Mouse (Mus musculus): Measurements from ENCODE around the gene Rnf225. TPM values are rescaled to one million over a fixed set of nuclear protein-coding genes. Genes with fewer than 3 reads are reported as not detected.
"Not testable (repeated sequence)": the region's sequence is repeated elsewhere in the genome, so short reads cannot be mapped to it uniquely, and the experiment has no call there.

Gene Rnf225
- polyA plus RNA-seq, 1 experiment from 2014 or later, result 0.83 TPM

DNA sequence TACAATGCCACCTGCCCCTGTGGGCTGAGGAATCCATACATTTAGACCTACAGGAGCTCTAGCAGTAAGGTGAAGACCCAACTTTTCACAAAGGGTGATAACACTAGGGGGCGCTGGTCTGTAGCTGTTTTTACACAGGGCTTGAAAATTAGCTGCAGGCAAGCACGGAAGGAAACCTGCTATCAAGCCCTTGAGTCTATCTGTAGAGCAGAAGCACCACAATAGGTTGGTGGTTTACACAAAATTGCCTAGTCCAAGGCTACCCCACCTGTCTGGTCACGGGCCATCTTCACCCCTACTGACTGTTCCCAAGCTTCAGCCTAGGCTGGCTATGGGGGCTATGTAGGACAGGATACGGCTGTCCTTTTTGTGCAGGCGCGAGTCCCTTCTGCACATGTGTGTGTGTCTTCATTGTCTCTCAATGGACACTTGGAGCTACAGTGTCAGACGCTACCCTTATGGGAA is 17.7 kb upstream of the Rnf225 start:
- Histone ChIP-seq H3K36me3 (replicated peaks) (peaks cover 44% of the 10 kb centered on the region), H3K9me3 (no peaks in the 10 kb centered on the region), H3K27me3 (no peaks in the 10 kb centered on the region), H3K4me3 (replicated peaks) (peak overlapping the region; percentile 46), H3K9ac (no peak overlapping the region), H3K4me1 (0 out of 2 replicates have a peak, but pooled peaks cover 5% of the 10 kb centered on the region), H3K4me2 (peak overlapping the region; percentile 59), H3K27ac (peak overlapping the region; percentile 81; the same call in 1 of the 2 replicates)
- WGBS, result 38% methylated on average over 7 of the region's 7 CpGs
- ATAC-seq (ENCODE audit: low FRiP score), result peak; percentile 56

DNA sequence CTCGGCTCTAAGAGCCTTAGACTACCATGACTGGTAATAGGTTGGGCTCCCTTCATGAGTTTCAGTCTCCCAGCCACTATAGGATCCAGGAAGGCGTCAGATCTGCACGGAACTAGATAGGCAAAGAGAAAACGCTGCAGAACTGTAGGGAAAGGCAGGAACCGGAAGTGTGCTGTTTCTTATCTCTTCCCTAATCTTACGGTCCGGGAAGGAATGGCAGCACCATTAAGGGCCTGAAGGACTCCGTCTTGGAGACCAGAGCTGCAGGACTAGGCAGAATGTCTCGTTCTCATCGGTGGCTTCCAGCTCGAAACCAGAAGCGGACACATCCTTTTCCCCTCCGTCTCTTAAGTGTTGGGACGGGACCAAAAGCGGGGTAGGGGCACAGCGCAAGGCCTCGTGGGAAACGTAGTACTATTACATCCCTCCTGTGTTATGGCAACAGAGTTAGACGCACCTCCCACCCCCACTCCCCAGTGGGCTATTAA is 17.0 kb upstream of the Rnf225 start:
- Histone ChIP-seq H3K4me2 (peak overlapping the region; percentile 59), H3K27ac (peak overlapping the region; percentile 81), H3K9me3 (no peaks in the 10 kb centered on the region), H3K9ac (peak overlapping the region; percentile 55), H3K36me3 (replicated peaks) (peaks cover 38% of the 10 kb centered on the region), H3K4me3 (replicated peaks) (peak overlapping the region; percentile 46), H3K27me3 (no peaks in the 10 kb centered on the region), H3K4me1 (0 out of 2 replicates have a peak, but pooled peaks cover 5% of the 10 kb centered on the region)
- WGBS, result 12% methylated on average over 19 of the region's 19 CpGs
- peak; percentile 76 for ATAC-seq (ENCODE audit: low FRiP score)

DNA sequence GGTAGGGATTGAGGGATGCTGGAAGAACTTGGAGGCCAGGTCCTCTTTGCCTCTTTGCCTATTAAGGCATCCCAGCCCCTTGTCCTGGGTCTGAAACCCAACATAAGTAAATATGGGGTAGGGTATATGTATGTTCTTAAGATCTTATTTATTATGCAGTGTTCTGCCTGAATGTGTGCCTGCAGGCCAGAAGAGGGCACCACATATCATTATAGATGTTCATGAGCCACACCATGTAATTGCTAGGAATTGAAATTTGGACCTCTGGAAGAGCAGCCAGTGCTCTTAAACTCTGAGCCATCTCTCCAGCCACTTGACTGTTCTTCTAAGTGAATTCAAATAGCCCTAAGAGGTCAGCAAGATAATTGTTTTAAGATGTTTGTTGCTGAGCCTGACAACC is 13.7 kb upstream of the Rnf225 start:
- Histone ChIP-seq H3K9ac (no peak overlapping the region), H3K9me3 (no peaks in the 10 kb centered on the region), H3K4me2 (no peak overlapping the region), H3K4me1 (0 out of 2 replicates have a peak, but pooled peaks cover 5% of the 10 kb centered on the region), H3K4me3 (replicated peaks) (no peak overlapping the region), H3K27ac (no peak overlapping the region), H3K27me3 (no peaks in the 10 kb centered on the region), H3K36me3 (replicated peaks) (peaks cover 5% of the 10 kb centered on the region)
- no peak for ATAC-seq (ENCODE audit: low FRiP score)

DNA sequence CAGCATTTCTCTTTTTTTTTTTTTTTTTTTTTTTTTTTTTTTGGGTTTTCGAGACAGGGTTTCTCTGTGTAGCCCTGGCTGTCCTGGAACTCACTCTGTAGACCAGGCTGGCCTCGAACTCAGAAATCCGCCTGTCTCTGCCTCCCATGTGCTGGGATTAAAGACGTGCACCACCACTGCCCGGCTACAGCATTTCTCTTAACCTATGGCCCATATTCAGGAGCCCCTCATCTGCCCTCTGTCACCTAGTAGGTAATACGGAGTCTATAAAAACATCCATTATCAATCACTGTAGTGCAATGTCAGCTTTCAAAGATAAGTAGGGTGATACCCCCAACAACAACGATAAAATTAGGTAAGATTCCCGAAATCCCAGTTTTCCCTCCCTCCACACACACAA is 6.7 kb upstream of the Rnf225 start:
- 0 out of 2 replicates have a peak overlapping the region, but pooled peaks have one; percentile 82 for H3K4me2 ChIP-seq
- 95% methylated on average over 7 of the region's 8 CpGs for WGBS
- H3K36me3 ChIP-seq (replicated peaks), result peaks cover 26% of the 10 kb centered on the region
- H3K9ac ChIP-seq; H3K9me3 ChIP-seq; H3K27me3 ChIP-seq; ATAC-seq (ENCODE audit: low FRiP score); H3K27ac ChIP-seq; H3K4me3 ChIP-seq (replicated peaks): not testable (repeated sequence)
- H3K4me1 ChIP-seq, result peaks cover 18% of the 10 kb centered on the region

DNA sequence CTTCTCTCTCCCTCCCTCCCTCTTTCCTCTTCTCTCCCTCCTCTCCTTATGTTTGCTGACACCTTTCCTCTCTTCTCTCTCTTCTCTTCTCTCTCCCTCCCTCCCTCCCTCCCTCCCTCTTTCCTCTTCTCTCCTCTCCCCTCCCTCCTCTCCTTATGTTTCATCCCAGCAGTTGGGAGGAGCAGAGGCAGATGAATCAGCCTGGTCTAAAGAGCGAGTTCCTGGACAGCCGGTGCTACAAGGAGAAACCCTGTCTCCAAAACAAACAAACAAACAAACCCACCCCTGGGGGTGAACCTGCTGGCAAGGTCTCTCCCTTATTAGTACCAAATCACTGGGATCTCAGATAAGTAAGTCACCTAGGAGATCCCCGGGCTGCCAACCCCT is 5.9 kb upstream of the Rnf225 start:
- ATAC-seq (ENCODE audit: low FRiP score), result peak; percentile 0; the same call in 1 of the 2 replicates
- H3K27me3 ChIP-seq, result peaks cover 11% of the 10 kb centered on the region
- peak overlapping the region; percentile 80 for H3K9ac ChIP-seq
- 0% methylated on average over 3 of the region's 3 CpGs for WGBS
- no peaks in the 10 kb centered on the region for H3K9me3 ChIP-seq
- H3K36me3 ChIP-seq (replicated peaks), result peaks cover 34% of the 10 kb centered on the region
- peaks cover 18% of the 10 kb centered on the region for H3K4me1 ChIP-seq
- peak overlapping the region; percentile 89 for H3K27ac ChIP-seq
- peak overlapping the region; percentile 82 for H3K4me2 ChIP-seq
- peak overlapping the region; percentile 88 for H3K4me3 ChIP-seq (replicated peaks)

DNA sequence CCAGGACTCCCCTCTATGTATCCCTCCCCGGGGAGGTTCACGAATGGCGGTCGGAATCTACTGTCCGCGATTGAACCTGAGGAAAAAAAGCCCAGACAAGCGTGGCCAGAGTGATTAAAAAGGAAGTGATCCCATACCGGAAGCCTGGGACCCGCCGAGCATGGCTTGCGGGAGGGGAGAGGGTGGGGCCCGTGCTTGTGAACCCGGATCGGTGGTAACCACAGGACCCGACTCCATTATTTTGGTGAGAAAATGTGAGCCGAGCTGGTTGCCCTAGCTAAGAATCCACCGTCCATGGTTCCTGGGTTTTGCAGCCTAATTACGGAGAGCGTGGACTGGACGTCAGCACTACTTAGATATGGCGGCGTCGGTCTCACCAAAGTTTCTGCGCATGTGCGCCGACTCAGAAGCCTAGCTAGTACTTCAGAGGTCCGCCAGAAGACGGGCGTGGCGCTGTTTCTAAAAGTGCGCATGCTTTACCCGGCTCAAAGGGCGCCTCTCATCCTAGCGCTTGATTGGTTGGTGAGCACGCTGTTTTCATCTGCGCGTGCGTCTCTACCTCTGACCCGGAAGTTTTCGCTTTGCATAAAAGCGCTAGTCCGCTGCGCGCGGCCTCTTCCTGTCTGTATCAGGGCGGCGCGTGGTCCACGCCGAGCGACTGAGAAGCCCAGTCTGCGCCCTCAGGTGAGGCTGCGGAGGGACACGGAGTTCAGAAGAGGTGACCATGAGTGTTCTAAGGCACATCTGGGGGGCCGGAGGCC is 5.3 kb upstream of the Rnf225 start, which contains the start of gene Rps5:
TSS of gene Rps5 (plus strand) at position 586 of the 761 bp plus-strand sequence.
- Histone ChIP-seq H3K27ac (peak within 1 kb of the TSS; percentile 89), H3K4me1 (peaks cover 18% of the 10 kb centered on the region), H3K9me3 (no peaks in the 10 kb centered on the region), H3K27me3 (peaks cover 17% of the 10 kb centered on the region), H3K9ac (peak within 1 kb of the TSS; percentile 83), H3K4me2 (peak within 1 kb of the TSS; percentile 93), H3K4me3 (replicated peaks) (peak within 1 kb of the TSS; percentile 88), H3K36me3 (replicated peaks) (peaks cover 40% of the 10 kb centered on the region)
- under 1% methylated on average over 55 of the region's 55 CpGs for WGBS
- peak; percentile 99 for ATAC-seq (ENCODE audit: low FRiP score)

DNA sequence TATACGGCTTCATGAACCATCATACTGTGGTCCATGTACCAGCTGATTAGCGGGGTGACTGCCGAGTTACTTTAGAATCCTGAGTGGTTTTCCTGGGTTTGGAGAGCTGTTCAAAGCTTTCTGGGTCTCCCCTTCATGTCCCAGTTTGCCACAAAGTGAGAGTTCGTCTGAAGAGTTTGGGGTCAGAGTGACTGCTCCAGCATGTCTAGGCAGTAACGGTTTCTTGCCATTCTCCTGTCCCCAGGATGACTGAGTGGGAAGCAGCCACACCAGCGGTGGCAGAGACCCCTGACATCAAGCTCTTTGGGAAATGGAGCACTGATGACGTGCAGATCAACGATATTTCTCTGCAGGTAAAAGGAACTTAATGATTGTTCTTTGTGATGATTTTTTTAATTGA is 4.5 kb upstream of the Rnf225 start:
- H3K4me2 ChIP-seq, result peak overlapping the region; percentile 93
- WGBS, result 4% methylated on average over 8 of the region's 8 CpGs
- 0 out of 2 replicates have a peak overlapping the region, but pooled peaks have one; percentile 19 for H3K27ac ChIP-seq
- peaks cover 45% of the 10 kb centered on the region for H3K36me3 ChIP-seq (replicated peaks)
- peak overlapping the region; percentile 83 for H3K9ac ChIP-seq
- H3K4me1 ChIP-seq, result peaks cover 19% of the 10 kb centered on the region
- H3K4me3 ChIP-seq (replicated peaks), result peak overlapping the region; percentile 88
- peaks cover 25% of the 10 kb centered on the region for H3K27me3 ChIP-seq
- H3K9me3 ChIP-seq, result no peaks in the 10 kb centered on the region
- ATAC-seq (ENCODE audit: low FRiP score), result 0 out of 2 replicates have a peak, but pooled peaks have one; percentile 0

DNA sequence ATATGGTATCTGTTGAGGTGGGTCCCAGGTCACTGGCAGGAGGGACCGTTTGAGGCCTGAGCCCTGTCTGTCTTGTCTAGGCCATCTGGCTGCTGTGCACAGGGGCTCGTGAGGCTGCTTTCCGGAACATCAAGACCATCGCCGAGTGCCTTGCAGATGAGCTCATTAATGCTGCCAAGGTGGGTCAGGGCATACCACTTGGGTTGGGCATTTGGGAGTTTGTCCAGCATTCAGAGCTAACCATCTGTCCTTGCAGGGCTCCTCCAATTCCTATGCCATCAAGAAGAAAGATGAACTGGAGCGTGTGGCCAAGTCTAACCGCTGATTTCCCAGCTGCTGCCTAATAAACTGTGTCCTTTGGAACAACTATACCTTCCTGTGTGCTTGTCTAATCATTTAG is 900 bp upstream of the Rnf225 start:
- peaks cover 49% of the 10 kb centered on the region for H3K36me3 ChIP-seq (replicated peaks)
- no peak overlapping the region for H3K4me2 ChIP-seq
- no peaks in the 10 kb centered on the region for H3K9me3 ChIP-seq
- WGBS, result 84% methylated on average over 7 of the region's 7 CpGs
- no peak for ATAC-seq (ENCODE audit: low FRiP score)
- H3K4me1 ChIP-seq, result peaks cover 22% of the 10 kb centered on the region
- H3K9ac ChIP-seq, result no peak overlapping the region
- H3K27me3 ChIP-seq, result peaks cover 42% of the 10 kb centered on the region
- H3K4me3 ChIP-seq (replicated peaks), result no peak overlapping the region
- no peak overlapping the region for H3K27ac ChIP-seq

DNA sequence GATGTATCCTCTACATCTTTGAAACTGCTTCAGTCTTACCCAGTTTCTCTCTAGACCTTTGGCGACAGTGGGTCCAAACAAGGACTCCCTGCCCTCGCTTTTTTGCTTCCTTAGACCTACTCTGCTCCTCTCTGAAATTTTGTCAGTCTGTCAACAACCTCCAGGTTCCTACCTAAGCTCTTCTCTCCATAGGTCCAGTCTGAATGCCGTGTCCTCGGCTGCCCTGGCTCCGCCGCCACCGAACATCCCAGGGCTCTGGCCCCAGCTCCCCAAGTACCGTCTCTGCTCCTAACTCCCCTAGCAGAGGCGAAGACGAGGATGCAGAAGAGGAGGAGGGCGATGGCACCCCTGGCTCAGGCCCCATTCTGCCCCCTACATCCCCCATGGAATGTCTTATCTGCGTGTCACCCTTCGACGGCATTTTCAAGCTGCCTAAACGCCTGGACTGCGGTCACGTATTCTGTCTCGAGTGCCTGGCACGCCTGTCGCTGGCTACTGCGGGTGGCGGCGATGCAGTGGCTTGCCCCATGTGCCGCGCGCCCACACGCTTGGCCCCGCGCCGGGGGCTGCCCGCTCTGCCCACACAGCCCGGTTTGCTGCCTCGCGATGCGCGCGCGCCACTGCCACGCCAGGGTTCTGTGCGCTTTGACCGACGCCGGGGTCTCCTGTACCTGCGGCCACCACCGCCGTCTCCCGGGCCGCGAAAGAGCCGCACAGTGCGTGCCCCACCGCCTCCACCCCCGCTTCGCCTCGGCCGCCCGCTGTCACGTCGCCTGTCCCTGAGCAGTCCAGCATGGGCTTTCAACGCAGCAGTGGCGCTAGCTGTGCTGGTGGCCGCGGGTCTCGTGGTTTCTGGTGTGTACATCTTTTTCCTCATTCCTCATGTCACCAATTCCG is 725 bp downstream of the Rnf225 start:
- H3K36me3 ChIP-seq (replicated peaks), result peaks cover 48% of the 10 kb centered on the region
- H3K4me3 ChIP-seq (replicated peaks), result peak overlapping the region; percentile 18
- H3K27ac ChIP-seq, result no peak overlapping the region
- peak overlapping the region; percentile 33; the same call in 1 of the 2 replicates for H3K9ac ChIP-seq
- H3K4me1 ChIP-seq, result peaks cover 19% of the 10 kb centered on the region
- peak; percentile 31; the same call in 1 of the 2 replicates for ATAC-seq (ENCODE audit: low FRiP score)
- WGBS, result 5% methylated on average over 61 of the region's 65 CpGs
- peak overlapping the region; percentile 50 for H3K4me2 ChIP-seq
- H3K9me3 ChIP-seq, result no peaks in the 10 kb centered on the region
- H3K27me3 ChIP-seq, result peaks cover 42% of the 10 kb centered on the region

DNA sequence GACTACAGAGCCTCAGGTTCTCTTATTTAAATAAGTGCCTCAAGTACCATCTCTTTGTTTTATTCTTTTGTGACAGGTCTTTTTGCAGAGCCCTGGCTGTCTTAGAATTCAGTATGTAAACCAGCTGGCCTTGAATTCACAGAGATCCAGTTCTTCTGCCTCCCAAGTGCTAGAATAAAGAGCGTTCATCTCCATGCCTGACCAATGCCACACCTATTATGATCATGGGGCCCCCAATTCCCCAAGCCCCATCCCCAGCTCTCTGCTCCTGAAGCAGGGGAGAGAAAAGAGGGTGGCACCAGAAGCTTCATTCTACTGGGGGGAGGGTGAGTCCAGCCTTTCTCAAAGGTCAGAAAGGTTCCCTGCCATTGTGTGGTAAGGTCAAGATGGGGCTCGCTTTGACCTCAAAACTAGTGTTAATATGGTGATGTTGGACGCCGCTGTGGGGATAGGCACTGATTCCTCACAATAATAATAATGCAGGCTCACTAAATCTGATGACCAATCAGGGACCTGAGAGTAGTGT is 6.5 kb downstream of the Rnf225 start:
- H3K9me3 ChIP-seq, result no peaks in the 10 kb centered on the region
- H3K4me3 ChIP-seq (replicated peaks), result no peak overlapping the region
- H3K27me3 ChIP-seq, result peaks cover 10% of the 10 kb centered on the region
- no peak overlapping the region for H3K4me2 ChIP-seq
- H3K27ac ChIP-seq, result no peak overlapping the region
- 0 out of 2 replicates have a peak, but pooled peaks cover 4% of the 10 kb centered on the region for H3K36me3 ChIP-seq (replicated peaks)
- WGBS, result 65% methylated on average over 4 of the region's 4 CpGs
- no peak overlapping the region for H3K9ac ChIP-seq
- ATAC-seq (ENCODE audit: low FRiP score), result no peak
- no peaks in the 10 kb centered on the region for H3K4me1 ChIP-seq

DNA sequence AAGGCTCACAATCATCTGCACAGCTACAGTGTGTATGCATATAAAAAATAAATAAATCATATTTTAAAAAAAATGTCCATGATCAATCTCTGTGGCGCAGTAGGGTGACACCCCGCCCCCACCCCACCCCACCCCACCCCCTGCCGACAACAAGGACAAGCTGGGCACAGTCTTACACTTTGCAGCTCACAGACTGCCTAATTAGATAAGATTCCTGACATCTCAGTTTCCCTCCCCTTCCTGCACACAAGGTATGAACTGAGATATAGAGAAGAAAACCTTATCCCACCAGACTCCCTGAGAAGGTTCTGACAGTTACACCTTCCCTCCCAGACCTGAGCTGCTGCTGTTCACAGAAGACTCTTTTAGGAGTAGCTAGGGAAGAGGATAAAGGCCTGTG is 7.6 kb downstream of the Rnf225 start:
- no peak overlapping the region for H3K4me3 ChIP-seq (replicated peaks)
- H3K27me3 ChIP-seq, result peaks cover 3% of the 10 kb centered on the region; the same call in 1 of the 2 replicates
- no peaks in the 10 kb centered on the region for H3K4me1 ChIP-seq
- no peaks in the 10 kb centered on the region for H3K36me3 ChIP-seq (replicated peaks)
- no peak for ATAC-seq (ENCODE audit: low FRiP score)
- H3K4me2 ChIP-seq, result no peak overlapping the region
- 77% methylated on average over 3 of the region's 3 CpGs for WGBS
- no peaks in the 10 kb centered on the region for H3K9me3 ChIP-seq
- no peak overlapping the region for H3K9ac ChIP-seq
- H3K27ac ChIP-seq, result no peak overlapping the region

All from forebrain, embryonic 12.5 days (tissue).